Mouse (Mus musculus): ENCODE results near the gene Map2k4. TPM values are rescaled to one million over a fixed set of nuclear protein-coding genes. Genes with fewer than 3 reads are reported as not detected.

The Map2k4 gene
- polyA plus RNA-seq, 1 experiment from 2014 or later: 135 TPM

DNA sequence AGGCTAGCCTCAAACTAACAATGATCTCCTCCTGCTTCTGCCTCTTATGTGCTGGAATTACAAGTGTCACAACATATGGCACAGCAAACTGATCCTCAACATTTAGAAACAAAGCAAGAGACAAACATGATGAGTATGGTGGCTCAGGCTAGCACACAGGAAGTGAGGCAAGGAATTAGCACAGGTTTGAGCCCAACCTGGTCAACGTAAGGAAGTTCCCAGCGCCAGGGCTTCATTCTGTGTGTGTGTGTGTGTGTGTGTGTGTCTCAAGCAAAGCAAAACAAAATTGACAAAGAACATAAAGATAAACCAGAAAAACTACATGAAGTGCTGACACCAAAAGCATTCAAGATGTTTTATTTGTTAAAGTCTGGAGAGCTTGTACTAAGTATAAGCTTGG, 27.2 kb downstream of the Map2k4 start:
- WGBS: 98% methylated on average over 2 of the region's 2 CpGs
- no peaks in the 10 kb centered on the region for H3K9me3 ChIP-seq (ENCODE audit: control insufficient read depth, low read length)
- no peak overlapping the region for H3K4me3 ChIP-seq (ENCODE audit: low read depth, low read length)
- H3K27me3 ChIP-seq (ENCODE audit: control insufficient read depth, insufficient read depth, low read length): no peaks in the 10 kb centered on the region
- no peak overlapping the region for H3K9ac ChIP-seq (replicated peaks; ENCODE audit: low read depth, low read length)
- H3K4me2 ChIP-seq (ENCODE audit: low read depth, low read length): no peak overlapping the region
- no peak for ATAC-seq (ENCODE audit: low read depth)
- H3K36me3 ChIP-seq (ENCODE audit: control insufficient read depth, insufficient read depth, low read length): no peaks in the 10 kb centered on the region
- H3K27ac ChIP-seq (ENCODE audit: low read depth, low read length): no peak overlapping the region
- no peaks in the 10 kb centered on the region for H3K4me1 ChIP-seq (ENCODE audit: control insufficient read depth, insufficient read depth, low read length)

GRCm38 (mm10) chr11:65759350-65759749, 28.7 kb downstream of the Map2k4 start:
- H3K27ac ChIP-seq (ENCODE audit: low read depth, low read length): no peak overlapping the region

DNA sequence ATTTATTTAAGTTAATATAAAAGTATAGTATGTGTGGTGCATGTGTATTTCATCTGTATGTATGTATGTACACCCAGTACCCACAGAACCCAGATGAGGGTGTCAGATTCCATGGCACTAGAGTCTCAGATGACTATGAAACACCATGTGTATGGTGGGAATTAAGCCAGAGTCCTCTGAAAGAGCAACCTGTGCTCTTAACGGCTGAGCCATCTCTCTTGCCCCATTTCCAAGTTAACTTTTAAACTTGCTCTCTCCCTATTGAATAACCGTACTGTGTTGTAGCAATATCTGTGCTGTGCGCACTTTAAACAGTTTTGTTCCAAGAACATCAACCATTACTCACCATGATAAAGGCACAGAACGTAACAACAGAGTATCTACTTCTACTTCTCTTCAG, 33.9 kb downstream of the Map2k4 start:
- no peak overlapping the region for H3K4me2 ChIP-seq (ENCODE audit: low read depth, low read length)
- no peaks in the 10 kb centered on the region for H3K27me3 ChIP-seq (ENCODE audit: control insufficient read depth, insufficient read depth, low read length)
- ATAC-seq (ENCODE audit: low read depth): no peak
- no peak overlapping the region for H3K4me3 ChIP-seq (ENCODE audit: low read depth, low read length)
- H3K9ac ChIP-seq (replicated peaks; ENCODE audit: low read depth, low read length): no peak overlapping the region
- H3K27ac ChIP-seq (ENCODE audit: low read depth, low read length): no peak overlapping the region
- H3K9me3 ChIP-seq (ENCODE audit: control insufficient read depth, low read length): no peaks in the 10 kb centered on the region
- 89% methylated on average over 4 of the region's 4 CpGs for WGBS
- no peaks in the 10 kb centered on the region for H3K36me3 ChIP-seq (ENCODE audit: control insufficient read depth, insufficient read depth, low read length)
- no peaks in the 10 kb centered on the region for H3K4me1 ChIP-seq (ENCODE audit: control insufficient read depth, insufficient read depth, low read length)

More at GRCm38 (mm10) chr11:65759350-65759749, 28.7 kb downstream of the Map2k4 start:
- Histone ChIP-seq H3K27me3 (ENCODE audit: control insufficient read depth, insufficient read depth, low read length) (no peaks in the 10 kb centered on the region), H3K4me3 (ENCODE audit: low read depth, low read length) (no peak overlapping the region), H3K4me1 (ENCODE audit: control insufficient read depth, insufficient read depth, low read length) (no peaks in the 10 kb centered on the region), H3K36me3 (ENCODE audit: control insufficient read depth, insufficient read depth, low read length) (no peaks in the 10 kb centered on the region), H3K9me3 (ENCODE audit: control insufficient read depth, low read length) (no peaks in the 10 kb centered on the region), H3K9ac (replicated peaks; ENCODE audit: low read depth, low read length) (no peak overlapping the region), H3K4me2 (ENCODE audit: low read depth, low read length) (no peak overlapping the region)
- no peak for ATAC-seq (ENCODE audit: low read depth)
- WGBS: 97% methylated on average over 1 of the region's 1 CpGs

GRCm38 (mm10) chr11:65753593-65753992, 34.5 kb downstream of the Map2k4 start:
- Histone ChIP-seq H3K27ac (ENCODE audit: low read depth, low read length) (no peak overlapping the region), H3K36me3 (ENCODE audit: control insufficient read depth, insufficient read depth, low read length) (no peaks in the 10 kb centered on the region), H3K4me1 (ENCODE audit: control insufficient read depth, insufficient read depth, low read length) (no peaks in the 10 kb centered on the region), H3K4me3 (ENCODE audit: low read depth, low read length) (no peak overlapping the region), H3K9ac (replicated peaks; ENCODE audit: low read depth, low read length) (no peak overlapping the region), H3K9me3 (ENCODE audit: control insufficient read depth, low read length) (no peaks in the 10 kb centered on the region), H3K27me3 (ENCODE audit: control insufficient read depth, insufficient read depth, low read length) (no peaks in the 10 kb centered on the region), H3K4me2 (ENCODE audit: low read depth, low read length) (no peak overlapping the region)
- ATAC-seq (ENCODE audit: low read depth): no peak
- WGBS: 94% methylated on average over 2 of the region's 2 CpGs

DNA sequence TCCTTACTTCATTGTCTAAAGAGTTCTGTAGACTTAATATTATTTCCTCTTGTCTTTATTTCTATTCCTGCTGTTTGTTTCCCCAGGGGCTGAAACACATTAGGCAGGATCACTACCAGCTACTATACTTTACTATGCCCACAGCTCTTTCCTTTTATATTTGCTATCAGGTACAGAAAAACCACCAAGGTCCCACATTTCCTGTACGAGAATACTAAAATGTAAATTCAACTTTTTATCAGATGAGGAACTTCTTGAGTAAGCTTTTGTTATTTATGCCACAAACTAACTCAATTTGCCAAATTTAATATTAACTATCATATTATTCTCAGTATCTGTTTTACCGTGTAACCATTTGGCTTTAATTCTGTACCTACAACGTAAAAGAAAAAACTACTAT, 37.6 kb downstream of the Map2k4 start:
- no peaks in the 10 kb centered on the region for H3K27me3 ChIP-seq (ENCODE audit: control insufficient read depth, insufficient read depth, low read length)
- H3K9ac ChIP-seq (replicated peaks; ENCODE audit: low read depth, low read length): no peak overlapping the region
- no peaks in the 10 kb centered on the region for H3K36me3 ChIP-seq (ENCODE audit: control insufficient read depth, insufficient read depth, low read length)
- H3K4me1 ChIP-seq (ENCODE audit: control insufficient read depth, insufficient read depth, low read length): no peaks in the 10 kb centered on the region; the same call in 1 of the 2 replicates
- H3K9me3 ChIP-seq (ENCODE audit: control insufficient read depth, low read length): no peaks in the 10 kb centered on the region
- no peak overlapping the region for H3K4me3 ChIP-seq (ENCODE audit: low read depth, low read length)
- no peak overlapping the region for H3K4me2 ChIP-seq (ENCODE audit: low read depth, low read length)
- 95% methylated on average over 3 of the region's 3 CpGs for WGBS
- ATAC-seq (ENCODE audit: low read depth): no peak
- no peak overlapping the region for H3K27ac ChIP-seq (ENCODE audit: low read depth, low read length)

DNA sequence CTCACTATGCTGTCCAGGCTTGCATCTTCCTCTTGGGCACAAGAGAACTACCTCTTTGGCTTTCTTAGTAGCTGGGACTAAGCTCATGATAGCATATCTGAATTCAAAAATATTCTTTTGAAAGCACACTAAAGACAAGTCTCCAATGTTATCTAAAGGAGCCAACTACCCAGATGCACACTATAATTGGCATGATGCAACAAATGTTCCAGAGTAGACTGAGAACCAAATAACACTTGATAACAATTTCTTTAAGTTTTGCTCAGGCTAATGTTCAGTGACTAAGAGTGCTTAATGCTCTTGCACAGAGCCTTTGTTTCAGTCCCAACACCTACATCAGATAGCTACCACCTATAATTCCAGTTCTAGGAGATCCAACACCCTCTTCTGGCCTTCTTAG, 40.7 kb downstream of the Map2k4 start:
- no peaks in the 10 kb centered on the region for H3K9me3 ChIP-seq (ENCODE audit: control insufficient read depth, low read length)
- no peak overlapping the region for H3K27ac ChIP-seq (ENCODE audit: low read depth, low read length)
- H3K27me3 ChIP-seq (ENCODE audit: control insufficient read depth, insufficient read depth, low read length): no peaks in the 10 kb centered on the region
- no peak overlapping the region for H3K9ac ChIP-seq (replicated peaks; ENCODE audit: low read depth, low read length)
- no peaks in the 10 kb centered on the region for H3K36me3 ChIP-seq (ENCODE audit: control insufficient read depth, insufficient read depth, low read length)
- H3K4me3 ChIP-seq (ENCODE audit: low read depth, low read length): no peak overlapping the region
- H3K4me2 ChIP-seq (ENCODE audit: low read depth, low read length): no peak overlapping the region
- no peak for ATAC-seq (ENCODE audit: low read depth)
- no peaks in the 10 kb centered on the region; the same call in 1 of the 2 replicates for H3K4me1 ChIP-seq (ENCODE audit: control insufficient read depth, insufficient read depth, low read length)

GRCm38 (mm10) chr11:65745707-65746333, 42.3 kb downstream of the Map2k4 start:
- no peaks in the 10 kb centered on the region; the same call in 1 of the 2 replicates for H3K4me1 ChIP-seq (ENCODE audit: control insufficient read depth, insufficient read depth, low read length)
- no peak overlapping the region for H3K9ac ChIP-seq (replicated peaks; ENCODE audit: low read depth, low read length)
- no peak overlapping the region for H3K4me3 ChIP-seq (ENCODE audit: low read depth, low read length)
- no peak overlapping the region for H3K4me2 ChIP-seq (ENCODE audit: low read depth, low read length)
- H3K27ac ChIP-seq (ENCODE audit: low read depth, low read length): 0 out of 2 replicates have a peak overlapping the region, but pooled peaks have one; percentile 29
- no peaks in the 10 kb centered on the region for H3K9me3 ChIP-seq (ENCODE audit: control insufficient read depth, low read length)
- no peaks in the 10 kb centered on the region for H3K36me3 ChIP-seq (ENCODE audit: control insufficient read depth, insufficient read depth, low read length)
- 75% methylated on average over 8 of the region's 8 CpGs for WGBS
- ATAC-seq (ENCODE audit: low read depth): peak; percentile 58; the same call in 1 of the 2 replicates
- H3K27me3 ChIP-seq (ENCODE audit: control insufficient read depth, insufficient read depth, low read length): no peaks in the 10 kb centered on the region

- H3K36me3 ChIP-seq (ENCODE audit: control insufficient read depth, insufficient read depth, low read length): no peaks in the 10 kb centered on the region
- H3K27ac ChIP-seq (ENCODE audit: low read depth, low read length): no peak overlapping the region
- no peak for ATAC-seq (ENCODE audit: low read depth)
- no peak overlapping the region for H3K4me2 ChIP-seq (ENCODE audit: low read depth, low read length)
- H3K4me1 ChIP-seq (ENCODE audit: control insufficient read depth, insufficient read depth, low read length): no peaks in the 10 kb centered on the region; the same call in 1 of the 2 replicates
- 95% methylated on average over 3 of the region's 3 CpGs for WGBS
- no peak overlapping the region for H3K9ac ChIP-seq (replicated peaks; ENCODE audit: low read depth, low read length)
- H3K4me3 ChIP-seq (ENCODE audit: low read depth, low read length): no peak overlapping the region
- no peaks in the 10 kb centered on the region for H3K27me3 ChIP-seq (ENCODE audit: control insufficient read depth, insufficient read depth, low read length)
- H3K9me3 ChIP-seq (ENCODE audit: control insufficient read depth, low read length): no peaks in the 10 kb centered on the region
Measured at GRCm38 (mm10) chr11:65743866-65744265, 44.2 kb downstream of the Map2k4 start.

DNA sequence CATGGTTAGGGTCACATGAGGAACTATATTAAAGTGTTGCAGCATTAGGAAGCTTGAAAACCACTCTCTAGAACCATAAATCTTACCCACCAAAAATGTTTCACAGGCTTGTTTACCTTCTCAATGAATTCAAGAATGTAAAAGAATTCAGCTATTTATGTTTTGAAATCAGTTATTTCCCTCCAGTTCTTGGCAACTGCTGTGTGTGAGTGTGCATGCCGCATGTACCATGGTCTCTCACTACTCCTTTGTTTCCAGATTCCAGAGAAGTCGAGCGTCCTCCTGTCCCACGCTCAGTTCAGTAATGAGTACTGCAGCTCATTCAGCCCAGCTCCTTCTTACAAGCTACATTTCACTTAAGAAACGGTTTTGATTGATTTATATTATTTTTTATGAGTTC, 47.3 kb downstream of the Map2k4 start:
- Histone ChIP-seq H3K27ac (ENCODE audit: low read depth, low read length) (no peak overlapping the region), H3K36me3 (ENCODE audit: control insufficient read depth, insufficient read depth, low read length) (no peaks in the 10 kb centered on the region), H3K9me3 (ENCODE audit: control insufficient read depth, low read length) (no peaks in the 10 kb centered on the region), H3K9ac (replicated peaks; ENCODE audit: low read depth, low read length) (no peak overlapping the region), H3K4me1 (ENCODE audit: control insufficient read depth, insufficient read depth, low read length) (no peaks in the 10 kb centered on the region; the same call in 1 of the 2 replicates), H3K4me3 (ENCODE audit: low read depth, low read length) (no peak overlapping the region), H3K4me2 (ENCODE audit: low read depth, low read length) (no peak overlapping the region), H3K27me3 (ENCODE audit: control insufficient read depth, insufficient read depth, low read length) (no peaks in the 10 kb centered on the region)
- no peak for ATAC-seq (ENCODE audit: low read depth)
- WGBS: 77% methylated on average over 5 of the region's 5 CpGs

All from neural tube, embryonic 14.5 days (tissue).